Mouse (Mus musculus) embryonic facial prominence, embryonic 15.5 days (tissue): ENCODE data around the gene Ermap. TPM values are rescaled to one million over a fixed set of nuclear protein-coding genes. Genes with fewer than 3 reads are reported as not detected.
A peak's percentile ranks its signal among the peaks of the same experiment; 100 is the strongest.

ENCODE experiments used
- ATAC-seq: fragments of 200-750 bp; cut with Nextera tagmentation; 2 replicates; pipeline ENCODE4 v1.8.0; 2017; ENCODE audit warnings: low read depth, moderate TSS enrichment; ENCODE audit not compliant: insufficient number of reproducible peaks, low FRiP score, low TSS enrichment
- H3K27ac ChIP-seq: fragments of 300-500 bp; sonication (generic); replicated peaks from 2 replicates; pipeline ENCODE4 v1.5.1; 2015; ENCODE audit warnings: mild to moderate bottlenecking, inconsistent platforms
- H3K27me3 ChIP-seq: fragments of 300-500 bp; sonication (generic); 2 replicates; pipeline ENCODE4 v1.6.1; 2015; ENCODE audit warnings: inconsistent platforms
- H3K36me3 ChIP-seq: fragments of 300-500 bp; sonication (generic); 2 replicates; pipeline ENCODE4 v1.6.1; 2015; ENCODE audit warnings: mild to moderate bottlenecking, inconsistent platforms
- H3K4me1 ChIP-seq: fragments of 300-500 bp; sonication (generic); 2 replicates; pipeline ENCODE4 v1.6.1; 2015; ENCODE audit warnings: inconsistent platforms
- H3K4me2 ChIP-seq: fragments of 300-500 bp; sonication (generic); replicated peaks from 2 replicates; pipeline ENCODE4 v1.6.1; 2015; ENCODE audit warnings: mild to moderate bottlenecking, inconsistent platforms
- H3K4me3 ChIP-seq: fragments of 300-500 bp; sonication (generic); replicated peaks from 2 replicates; pipeline ENCODE4 v1.5.1; 2015; ENCODE audit warnings: mild to moderate bottlenecking, inconsistent platforms
- H3K9ac ChIP-seq: fragments of 300-500 bp; sonication (generic); 2 replicates; pipeline ENCODE4 v1.6.1; 2015; ENCODE audit warnings: inconsistent platforms
- H3K9me3 ChIP-seq: fragments of 300-500 bp; sonication (generic); replicated peaks from 2 replicates; pipeline ENCODE4 v1.6.1; 2016; ENCODE audit warnings: inconsistent platforms
- WGBS: fragments of 180-500 bp; shearing (Covaris S2); methylation state at CpG from one replicate; pipeline ENCODE4 v1.1.7; 2015; 5-methylcytosine and 5-hydroxymethylcytosine counted together
- microRNA counts: library from miRNA; unstranded; fragments of <30 nt; microRNA quantifications from one replicate; lab custom pipeline; 2016
- microRNA-seq: library from miRNA; unstranded; fragments of <30 nt; microRNA quantifications from one replicate; pipeline ENCODE4, GENCODE M21; 2016; ENCODE audit warnings: borderline number of aligned reads
- polyA plus RNA-seq: library from polyadenylated mRNA; unstranded; fragments of >200 nt; fragmentation: Nextera tagmentation; extraction: Ambion mirVana; gene quantifications from 2 replicates; pipeline ENCODE4 v1.2.1, GENCODE M21; 2015

Ermap gene
- polyA plus RNA-seq, 1 experiment from 2014 or later, result 1.5 TPM

- ATAC-seq, result no peak
- peaks cover 72% of the 10 kb centered on the region for H3K36me3 ChIP-seq
- H3K9ac ChIP-seq, result no peak overlapping the region
- peaks cover 10% of the 10 kb centered on the region for H3K4me1 ChIP-seq
- H3K27me3 ChIP-seq, result no peaks in the 10 kb centered on the region
- H3K27ac ChIP-seq, result no peak overlapping the region
- no peak overlapping the region for H3K4me2 ChIP-seq
- WGBS, result 90% methylated on average over 13 of the region's 13 CpGs
- H3K9me3 ChIP-seq, result no peaks in the 10 kb centered on the region
- no peak overlapping the region for H3K4me3 ChIP-seq
Observed at GRCm38 (mm10) chr4:119133860-119134259, 56.0 kb downstream of the Ermap start.

- no peak for ATAC-seq
- no peaks in the 10 kb centered on the region for H3K27me3 ChIP-seq
- no peak overlapping the region for H3K4me2 ChIP-seq
- no peaks in the 10 kb centered on the region for H3K9me3 ChIP-seq
- peaks cover 8% of the 10 kb centered on the region for H3K4me1 ChIP-seq
- H3K4me3 ChIP-seq, result no peak overlapping the region
- peaks cover 76% of the 10 kb centered on the region for H3K36me3 ChIP-seq
- 85% methylated on average over 13 of the region's 13 CpGs for WGBS
- H3K27ac ChIP-seq, result no peak overlapping the region
- H3K9ac ChIP-seq, result no peak overlapping the region
Observed at GRCm38 (mm10) chr4:119133306-119133705, 56.5 kb downstream of the Ermap start.

- Histone ChIP-seq H3K4me1 (peaks cover 9% of the 10 kb centered on the region; the same call in 1 of the 2 replicates), H3K9me3 (no peaks in the 10 kb centered on the region), H3K9ac (no peak overlapping the region), H3K4me3 (no peak overlapping the region), H3K27me3 (no peaks in the 10 kb centered on the region), H3K27ac (no peak overlapping the region), H3K36me3 (peaks cover 74% of the 10 kb centered on the region), H3K4me2 (no peak overlapping the region)
- 76% methylated on average over 8 of the region's 8 CpGs for WGBS
- ATAC-seq, result no peak
Observed at GRCm38 (mm10) chr4:119131189-119131910, 58.5 kb downstream of the Ermap start.

- no peak for ATAC-seq
- no peaks in the 10 kb centered on the region for H3K9me3 ChIP-seq
- no peak overlapping the region for H3K27ac ChIP-seq
- H3K4me1 ChIP-seq, result peaks cover 22% of the 10 kb centered on the region; the same call in 1 of the 2 replicates
- no peak overlapping the region for H3K4me2 ChIP-seq
- 57% methylated on average over 1 of the region's 1 CpGs for WGBS
- no peaks in the 10 kb centered on the region for H3K27me3 ChIP-seq
- peaks cover 66% of the 10 kb centered on the region for H3K36me3 ChIP-seq
- no peak overlapping the region for H3K9ac ChIP-seq
- no peak overlapping the region for H3K4me3 ChIP-seq
Observed at GRCm38 (mm10) chr4:119129096-119129495, 60.7 kb downstream of the Ermap start.

- Histone ChIP-seq H3K4me2 (no peak overlapping the region), H3K4me3 (no peak overlapping the region), H3K36me3 (peaks cover 66% of the 10 kb centered on the region), H3K27me3 (no peaks in the 10 kb centered on the region), H3K4me1 (peaks cover 22% of the 10 kb centered on the region; the same call in 1 of the 2 replicates), H3K9me3 (no peaks in the 10 kb centered on the region), H3K27ac (no peak overlapping the region), H3K9ac (no peak overlapping the region)
- WGBS, result 76% methylated on average over 7 of the region's 7 CpGs
- 0 out of 2 replicates have a peak, but pooled peaks have one; percentile 9 for ATAC-seq
Observed at GRCm38 (mm10) chr4:119128547-119128946, 61.3 kb downstream of the Ermap start.

GRCm38 (mm10) chr4:119127229-119127628 lies 62.6 kb downstream of the Ermap start:
- H3K27ac ChIP-seq, result 0 out of 2 replicates have a peak overlapping the region, but pooled peaks have one; percentile 34
- H3K4me2 ChIP-seq, result no peak overlapping the region
- H3K4me1 ChIP-seq, result peaks cover 22% of the 10 kb centered on the region; the same call in 1 of the 2 replicates
- WGBS, result 75% methylated on average over 6 of the region's 6 CpGs
- H3K27me3 ChIP-seq, result no peaks in the 10 kb centered on the region
- no peak overlapping the region for H3K9ac ChIP-seq
- H3K36me3 ChIP-seq, result peaks cover 61% of the 10 kb centered on the region
- ATAC-seq, result no peak
- no peak overlapping the region for H3K4me3 ChIP-seq
- no peaks in the 10 kb centered on the region for H3K9me3 ChIP-seq

GRCm38 (mm10) chr4:119125577-119126270 lies 64.1 kb downstream of the Ermap start:
- Histone ChIP-seq H3K9ac (no peak overlapping the region), H3K4me2 (no peak overlapping the region), H3K4me3 (no peak overlapping the region), H3K9me3 (no peaks in the 10 kb centered on the region), H3K27me3 (no peaks in the 10 kb centered on the region), H3K36me3 (peaks cover 61% of the 10 kb centered on the region), H3K27ac (no peak overlapping the region), H3K4me1 (peaks cover 34% of the 10 kb centered on the region)
- ATAC-seq, result no peak
- WGBS, result 70% methylated on average over 9 of the region's 9 CpGs

MicroRNA genes within 50 kb of the gene (microRNA counts, 519-probe panel; counts per million panel counts)
- microRNA mmu-miR-1957 (lab: Ali Mortazavi, UCI), result 1,396 counts per million, percentile 9 among the panel's probes with 10 or more counts

Small RNA genes lying within 50 kb of the gene (microRNA-seq; reads per million reads assigned to microRNA genes)
- gene Mir1957a, result not detected

Other genes with a start within 250 kb of the Ermap start
- 0.16 TPM in 1 of 2 replicates, not detected in the other for gene Lao1, start 228.4 kb downstream of the Ermap start, polyA plus RNA-seq
- gene Slc2a1, start 81.3 kb downstream of the Ermap start, polyA plus RNA-seq, result 141 and 160 TPM in 2 replicates
- 8.1 and 8.3 TPM in 2 replicates for gene Zfp691, start 15.8 kb downstream of the Ermap start, polyA plus RNA-seq
- gene Svbp, start 5.3 kb upstream of the Ermap start, polyA plus RNA-seq, result 213 and 230 TPM in 2 replicates
- 0.12 and 0.13 TPM in 2 replicates for gene Tmem269, start 28.2 kb upstream of the Ermap start, polyA plus RNA-seq
- 32.0 and 35.5 TPM in 2 replicates for gene AU022252, start 42.7 kb upstream of the Ermap start, polyA plus RNA-seq
- 80.0 and 82.7 TPM in 2 replicates for gene P3h1, start 42.9 kb upstream of the Ermap start, polyA plus RNA-seq
- gene Cldn19, start 65.4 kb upstream of the Ermap start, polyA plus RNA-seq, result 0.05 and 0.20 TPM in 2 replicates
- 577 and 601 TPM in 2 replicates for gene Ybx1, start 104.6 kb upstream of the Ermap start, polyA plus RNA-seq
- 76.8 and 84.3 TPM in 2 replicates for gene Ppih, start 130.5 kb upstream of the Ermap start, polyA plus RNA-seq
- gene Ccdc30, start 225.5 kb upstream of the Ermap start, polyA plus RNA-seq, result 8.7 and 10.5 TPM in 2 replicates
- 23.7 and 26.8 TPM in 2 replicates for gene Ppcs, start 232.4 kb upstream of the Ermap start, polyA plus RNA-seq
- gene Zmynd12, start 232.8 kb upstream of the Ermap start, polyA plus RNA-seq, result 1.8 and 2.1 TPM in 2 replicates